Mouse (Mus musculus) monocyte, adult 5-6 weeks (primary cell): ENCODE results near the gene Zfp180. TPM values are rescaled to one million over a fixed set of nuclear protein-coding genes. Genes with fewer than 3 reads are reported as not detected.
A peak's percentile ranks its signal among the peaks of the same experiment; 100 is the strongest.
"Not testable (repeated sequence)": the region's sequence is repeated elsewhere in the genome, so short reads cannot be mapped to it uniquely, and the experiment has no call there.

Source experiments
- ATAC-seq: fragments of 153-309, 156-312 bp; replicated peaks from 2 replicates; pipeline ENCODE4 v1.8.0; 2017; ENCODE audit warnings: mild to moderate bottlenecking; ENCODE audit not compliant: low TSS enrichment, insufficient number of reproducible peaks, severe bottlenecking, poor library complexity, low FRiP score
- total RNA-seq: library from RNA; stranded (forward); fragments of 200-1000, 200-491, 200-594 nt; gene quantifications from 3 replicates; pipeline ENCODE4 v1.2.3, GENCODE M21; 2017

Gene Zfp180
- 15.0 to 29.2 TPM (median 15.3 TPM) in 3 replicates for total RNA-seq

DNA sequence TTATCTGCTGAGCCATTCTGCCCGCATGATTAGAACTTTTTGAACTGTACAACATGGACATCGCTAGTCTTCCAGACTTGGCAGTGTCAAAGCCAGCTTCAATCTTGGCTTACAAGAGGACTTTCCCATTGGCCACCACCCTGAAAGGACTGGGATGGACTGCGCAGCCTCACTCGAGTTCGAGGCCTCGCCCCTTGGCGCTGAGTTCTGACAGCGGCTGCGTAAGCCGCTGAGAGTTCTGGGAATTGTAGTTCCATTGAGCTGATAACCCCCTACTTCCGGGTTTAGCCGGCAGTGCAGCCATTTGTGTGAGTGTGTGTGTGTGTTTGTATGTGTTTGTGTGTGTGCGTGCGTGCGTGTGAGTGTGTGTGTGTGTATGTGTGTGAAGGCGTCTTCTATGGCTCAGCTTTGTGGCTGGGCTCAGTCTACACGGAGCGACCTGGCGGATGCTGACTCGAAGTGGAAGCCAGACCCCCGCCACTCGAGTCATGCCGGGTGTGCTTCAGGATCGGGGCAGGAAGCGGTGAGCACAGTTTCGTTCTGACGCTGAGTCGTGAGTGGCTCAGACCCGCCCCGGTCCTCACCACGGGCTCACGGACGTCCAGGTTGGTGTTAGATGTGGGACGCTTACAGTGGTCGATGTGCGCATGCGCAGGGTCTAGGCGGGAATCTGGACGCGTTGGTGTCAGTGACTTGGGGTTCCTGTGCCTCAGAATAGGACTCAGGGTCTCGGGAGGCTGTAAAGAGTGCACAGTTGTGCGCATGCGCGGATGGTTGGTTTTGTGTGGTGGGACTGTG lies at the start of gene Zfp180:
Gene Zfp180, plus strand, starts transcription at position 291 of the 798 bp plus-strand sequence.
- peak; percentile 91 for ATAC-seq

DNA sequence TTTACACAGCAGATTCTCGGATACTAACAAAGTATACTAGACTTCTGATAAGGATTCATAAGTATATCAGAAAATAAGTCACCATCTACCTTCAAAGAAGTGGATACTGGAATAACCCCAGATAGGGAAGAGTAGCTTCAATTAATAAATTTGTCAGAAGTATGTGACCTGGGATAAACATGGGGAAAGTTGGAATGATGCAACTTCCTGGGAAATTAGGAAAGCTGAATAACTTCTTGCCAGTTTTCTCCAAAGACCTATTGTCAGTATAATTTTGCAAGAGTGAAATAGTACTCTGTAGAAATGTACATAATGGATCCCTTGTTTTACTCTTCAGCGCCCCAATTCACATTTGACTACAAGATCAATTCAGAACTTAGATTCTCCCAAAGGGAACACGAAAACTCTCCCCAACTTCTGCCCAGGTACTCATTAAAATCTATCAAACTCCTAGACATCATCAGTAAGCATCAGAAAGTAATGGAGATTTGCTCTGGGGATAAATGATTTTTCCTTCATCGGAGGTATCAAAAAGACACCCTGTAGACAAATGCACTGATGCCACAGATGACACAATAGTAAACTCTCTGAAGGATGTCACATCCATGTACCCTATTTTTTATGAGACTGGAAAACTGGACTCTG lies 28.9 kb upstream of the Zfp180 start, which contains the start of gene Vmn1r183:
Gene Vmn1r183, plus strand, starts transcription at position 595 of the 645 bp plus-strand sequence.
- no peak for ATAC-seq

DNA sequence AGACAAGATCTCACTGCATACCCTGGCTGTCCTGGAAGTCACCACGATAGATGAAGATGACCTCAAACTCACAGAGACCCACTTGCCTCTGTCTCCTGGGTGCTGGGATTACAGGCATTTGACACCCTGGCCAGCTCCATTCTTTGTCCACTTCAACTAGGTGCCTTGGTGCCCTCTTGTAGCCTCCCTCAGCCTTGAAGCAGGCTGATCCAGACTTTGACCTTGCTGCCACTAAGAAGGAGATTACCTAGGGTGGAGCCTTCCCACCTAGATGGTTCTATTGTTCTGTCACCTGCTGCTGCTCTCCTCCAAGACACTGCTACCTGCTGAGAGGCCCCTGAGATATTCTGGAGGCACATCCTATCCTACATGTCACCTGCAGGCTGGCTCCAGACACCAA lies 7.3 kb upstream of the Zfp180 start:
- not testable (repeated sequence) for ATAC-seq

DNA sequence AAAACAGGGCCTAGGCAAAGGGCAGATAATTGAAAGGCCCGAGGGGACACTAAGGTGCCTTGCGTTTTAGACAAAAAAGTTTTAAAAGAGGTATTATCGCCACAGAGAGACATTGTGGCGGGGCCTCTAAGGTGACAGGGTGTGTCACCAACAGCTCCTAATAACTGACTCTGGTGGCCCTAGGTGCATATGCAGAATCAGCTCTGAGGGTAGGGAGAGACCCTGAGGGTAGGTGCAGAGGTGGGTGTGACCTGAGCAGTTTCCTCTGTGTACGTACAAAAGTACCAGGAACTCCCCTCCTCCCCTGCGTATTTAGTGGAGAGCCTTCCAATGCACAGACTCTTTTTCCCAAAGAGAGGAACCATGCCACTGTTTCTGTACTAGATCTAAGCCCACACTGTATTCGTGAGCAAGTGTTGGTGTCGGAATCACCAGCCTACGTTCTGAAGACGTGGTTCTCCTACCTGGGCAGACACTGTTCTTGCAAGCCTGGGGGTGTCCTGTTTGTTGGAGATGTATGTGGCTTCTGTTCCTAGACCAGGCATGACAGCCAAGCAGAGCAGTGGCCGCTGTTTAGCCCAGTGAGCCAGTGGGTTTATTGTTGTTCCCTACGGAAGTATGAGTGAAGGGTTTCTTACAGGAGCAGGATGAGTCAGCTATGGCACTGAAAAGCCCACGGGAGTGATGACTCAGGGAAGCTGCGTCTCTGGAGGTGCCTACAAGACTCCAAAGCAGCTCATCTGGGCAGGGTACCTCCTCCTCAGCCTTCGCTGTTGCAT lies 922 bp downstream of the Zfp180 start:
- ATAC-seq: no peak

DNA sequence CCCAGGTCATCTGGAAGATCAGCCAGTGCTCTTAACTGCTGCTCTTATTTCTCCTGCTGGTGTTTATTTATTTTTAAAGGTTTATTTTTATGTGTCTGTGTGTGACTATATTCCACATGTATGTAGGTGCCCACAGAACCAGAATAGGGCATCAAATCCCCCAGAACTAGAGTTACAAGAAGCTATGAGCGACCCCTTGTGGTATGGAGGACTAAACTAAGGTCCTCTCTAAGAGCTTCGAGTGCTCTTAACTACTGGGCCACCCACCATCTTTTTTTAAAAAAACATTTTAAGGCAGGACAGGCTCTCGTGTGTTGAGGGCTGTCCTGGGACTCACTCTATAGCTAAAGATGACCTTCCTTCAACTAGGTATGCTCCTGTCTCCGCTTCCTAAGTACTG lies 5.1 kb downstream of the Zfp180 start:
- no peak for ATAC-seq

DNA sequence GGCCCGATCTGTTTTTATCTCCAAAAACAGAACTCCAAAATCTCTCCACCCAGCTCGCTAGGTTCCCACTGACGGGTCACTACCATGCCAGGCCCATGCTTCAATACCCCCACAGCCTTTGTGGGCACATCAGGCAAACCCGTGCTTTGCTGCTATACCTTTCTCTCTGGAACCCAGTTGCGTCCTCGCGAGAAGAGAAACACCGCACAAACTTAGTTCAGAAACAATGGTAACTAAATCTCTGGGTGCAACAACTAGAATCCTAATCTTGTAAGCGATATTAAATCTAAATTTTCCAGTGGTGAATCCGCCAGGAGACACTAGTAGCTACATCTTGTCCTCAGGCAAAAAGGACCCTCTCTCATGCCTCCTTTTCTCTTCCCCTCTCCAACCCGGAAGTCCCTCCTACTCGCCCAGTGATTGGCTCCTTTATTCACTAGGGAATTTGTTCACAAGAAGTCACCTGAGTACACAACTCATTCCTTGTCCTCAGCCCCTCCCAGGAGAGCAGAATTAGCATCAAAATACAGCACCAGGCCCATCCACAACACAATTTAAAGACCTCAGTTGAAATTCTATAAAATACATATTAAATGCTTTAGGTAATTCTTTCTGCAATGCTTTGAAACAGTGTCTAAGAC lies 5.9 kb downstream of the Zfp180 start:
- no peak for ATAC-seq

DNA sequence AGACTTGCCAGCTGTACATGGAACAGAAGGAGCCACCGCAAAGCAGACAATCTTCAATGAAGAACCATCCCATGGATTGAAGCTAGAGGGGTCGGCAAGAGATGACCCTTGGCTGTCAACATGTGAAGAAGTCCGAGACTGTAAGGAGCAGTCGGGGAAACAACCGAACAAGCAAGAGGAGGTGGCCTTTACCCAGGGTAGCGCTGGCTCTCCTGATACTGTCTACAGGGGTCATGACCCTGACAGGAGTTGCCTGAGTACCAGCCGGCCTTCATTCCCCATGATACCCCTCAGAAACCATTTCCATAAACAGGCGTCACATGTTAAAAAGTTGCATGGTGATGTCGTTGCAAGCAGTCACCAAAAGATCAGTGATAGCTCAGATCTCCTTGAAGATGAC lies 22.7 kb downstream of the Zfp180 start:
- ATAC-seq: no peak

DNA sequence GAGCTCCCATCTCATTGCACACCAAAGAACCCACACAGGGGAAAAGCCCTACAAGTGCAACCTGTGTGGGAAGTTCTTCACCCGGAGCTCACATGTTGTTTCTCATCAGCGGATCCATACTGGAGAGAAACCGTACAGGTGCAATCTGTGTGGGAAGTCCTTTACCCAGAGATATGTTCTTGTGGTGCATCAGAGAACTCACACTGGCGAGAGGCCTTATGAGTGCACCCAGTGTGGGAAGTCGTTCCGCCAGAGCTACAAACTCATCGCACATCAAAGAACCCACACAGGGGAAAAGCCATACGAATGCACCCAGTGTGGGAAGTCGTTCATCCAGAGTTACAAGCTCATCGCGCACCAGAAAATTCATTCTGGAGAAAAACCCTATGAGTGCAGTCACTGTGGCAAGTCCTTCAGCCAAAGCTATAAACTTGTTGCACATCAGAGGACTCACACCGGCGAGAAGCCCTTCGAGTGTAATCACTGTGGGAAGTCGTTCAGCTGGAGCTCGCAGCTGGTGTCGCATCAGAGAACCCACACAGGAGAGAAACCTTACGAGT lies 23.5 kb downstream of the Zfp180 start:
- no peak for ATAC-seq

DNA sequence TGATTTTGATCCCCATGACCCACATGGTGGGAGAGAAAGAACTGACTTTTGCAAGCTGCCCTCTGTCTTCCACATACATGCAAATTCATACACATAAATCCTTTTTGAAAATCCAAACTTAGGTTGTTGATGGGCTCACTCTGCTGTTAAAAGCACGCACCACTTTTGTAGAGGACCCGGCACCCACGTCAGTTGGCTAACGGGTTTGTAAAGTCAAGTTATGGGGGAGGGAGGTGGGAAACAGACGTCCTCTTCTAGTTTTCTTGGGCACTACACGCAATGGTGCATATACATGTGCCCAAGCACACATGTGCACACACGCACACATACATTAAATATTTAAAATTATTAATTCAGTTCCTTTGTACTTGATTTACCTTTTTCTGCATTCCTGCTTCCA lies 29.1 kb downstream of the Zfp180 start:
- no peak for ATAC-seq

DNA sequence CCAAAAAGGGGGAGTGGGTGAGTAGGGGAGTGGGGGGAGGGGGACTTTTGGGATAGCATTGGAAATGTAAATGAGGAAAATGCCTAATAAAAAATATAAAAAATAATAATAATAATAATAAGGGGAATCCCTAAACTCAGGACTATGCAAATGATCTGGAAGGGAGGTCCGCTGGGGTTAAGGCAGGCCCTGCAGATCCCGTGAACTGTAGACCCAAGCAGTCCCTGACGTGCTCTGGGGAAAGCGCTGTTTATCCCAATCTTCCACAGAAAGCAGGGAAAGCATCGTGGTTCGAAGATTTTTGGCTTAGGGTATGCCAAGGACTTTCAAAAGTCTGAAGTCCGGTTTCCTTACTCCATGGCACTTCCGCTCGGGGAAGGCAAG lies 30.0 kb downstream of the Zfp180 start:
- no peak for ATAC-seq

DNA sequence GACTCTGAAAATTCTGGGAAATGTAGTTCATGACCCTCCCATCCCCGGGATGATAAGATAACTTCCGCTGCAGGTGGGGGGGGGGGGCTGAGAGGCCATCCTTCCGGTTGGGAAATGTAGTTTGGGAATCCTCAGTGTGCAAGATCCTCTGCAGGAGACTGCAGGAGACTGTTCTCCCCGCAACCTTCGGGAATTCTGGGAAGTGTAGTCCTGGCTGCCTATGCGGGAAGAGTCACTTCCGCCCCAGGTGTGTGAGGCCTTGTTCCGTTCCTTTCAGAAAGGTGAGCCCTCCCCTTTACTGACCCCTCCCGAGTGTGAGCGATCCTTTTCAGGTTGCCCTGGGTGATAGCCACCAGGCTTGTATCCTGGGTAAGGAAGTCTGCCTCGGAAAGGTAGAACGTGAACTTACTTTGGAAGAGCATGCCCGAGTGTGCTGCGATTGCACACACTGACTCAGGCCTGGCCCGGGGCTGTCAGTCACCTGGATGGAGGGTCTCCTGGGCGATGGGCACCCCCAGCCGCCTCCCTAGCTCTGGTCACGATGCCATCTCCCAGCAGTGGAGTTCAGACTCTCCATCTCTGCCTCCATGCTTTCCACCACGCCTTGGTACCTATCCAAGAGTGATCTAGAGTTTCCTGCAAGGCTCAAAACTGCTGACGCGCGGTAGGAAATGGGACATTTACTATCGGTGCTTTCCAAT lies 30.6 kb downstream of the Zfp180 start, which contains the start of gene Zfp112:
Gene Zfp112, plus strand, starts transcription at position 159 of the 701 bp plus-strand sequence.
- no peak for ATAC-seq

DNA sequence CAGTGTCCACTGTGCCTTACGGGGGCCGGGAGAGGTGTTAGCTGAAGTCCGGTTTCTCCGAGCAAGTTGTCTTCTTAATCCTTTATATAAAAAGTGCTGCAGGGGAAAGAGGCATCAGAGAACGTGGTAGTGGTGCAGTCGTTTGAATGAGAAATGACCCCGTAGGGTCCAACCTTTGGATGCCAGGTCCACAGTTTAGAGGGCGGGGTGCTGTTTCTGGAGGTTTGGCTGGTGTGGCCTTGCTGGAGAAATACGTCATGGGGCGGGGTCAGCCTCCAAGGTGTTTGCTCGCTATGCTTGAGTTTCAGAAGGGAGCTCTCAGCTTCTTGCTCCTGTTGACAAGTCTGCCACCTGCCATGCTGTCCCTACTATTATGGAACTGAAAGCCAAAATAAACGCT lies 31.3 kb downstream of the Zfp180 start:
- ATAC-seq: no peak

DNA sequence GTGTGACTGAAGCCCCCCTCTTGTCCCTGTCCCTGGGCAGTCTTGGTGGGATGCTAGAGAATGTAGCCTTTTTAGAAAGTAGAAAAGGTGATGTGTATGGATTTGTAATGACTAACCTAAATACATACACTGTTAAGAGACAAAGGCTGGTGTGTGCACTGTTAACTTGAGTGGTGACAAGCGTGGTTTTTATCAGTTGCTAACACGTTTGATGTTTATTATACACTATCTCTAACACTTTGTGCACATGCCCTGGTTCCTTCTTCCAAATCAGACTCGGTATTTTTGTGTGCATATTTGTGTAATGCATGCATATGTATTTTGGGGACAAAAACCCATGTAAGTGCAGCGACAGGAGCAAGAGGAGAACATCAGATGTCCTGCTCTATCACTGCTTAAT lies 34.9 kb downstream of the Zfp180 start:
- ATAC-seq: no peak

DNA sequence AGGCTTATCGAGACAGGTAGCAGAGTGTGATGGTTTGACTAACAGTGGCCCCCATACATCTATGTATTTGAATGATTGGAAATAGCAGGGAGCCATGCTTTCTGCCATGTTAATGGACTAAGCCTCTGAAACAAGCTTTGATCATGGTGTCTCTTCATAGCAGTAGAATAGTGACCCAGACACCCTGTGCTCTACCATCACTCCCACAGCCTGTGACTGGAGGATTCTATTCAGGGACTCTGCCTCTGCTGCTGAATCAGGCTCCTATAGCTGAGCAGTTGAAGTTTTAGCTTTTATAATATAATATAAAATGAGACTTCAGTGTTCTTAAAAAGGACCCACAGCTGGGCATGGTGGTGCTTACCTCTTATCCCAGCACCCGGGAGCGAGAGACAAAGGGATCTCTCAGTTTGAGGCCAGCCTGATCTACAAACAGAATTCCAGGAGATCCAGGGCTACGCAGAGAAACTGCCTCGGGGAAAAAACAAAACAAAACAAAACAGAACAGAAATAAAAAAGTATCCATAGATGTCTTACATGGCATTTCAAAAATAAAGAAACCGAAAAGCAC lies 51.8 kb downstream of the Zfp180 start:
- no peak for ATAC-seq

DNA sequence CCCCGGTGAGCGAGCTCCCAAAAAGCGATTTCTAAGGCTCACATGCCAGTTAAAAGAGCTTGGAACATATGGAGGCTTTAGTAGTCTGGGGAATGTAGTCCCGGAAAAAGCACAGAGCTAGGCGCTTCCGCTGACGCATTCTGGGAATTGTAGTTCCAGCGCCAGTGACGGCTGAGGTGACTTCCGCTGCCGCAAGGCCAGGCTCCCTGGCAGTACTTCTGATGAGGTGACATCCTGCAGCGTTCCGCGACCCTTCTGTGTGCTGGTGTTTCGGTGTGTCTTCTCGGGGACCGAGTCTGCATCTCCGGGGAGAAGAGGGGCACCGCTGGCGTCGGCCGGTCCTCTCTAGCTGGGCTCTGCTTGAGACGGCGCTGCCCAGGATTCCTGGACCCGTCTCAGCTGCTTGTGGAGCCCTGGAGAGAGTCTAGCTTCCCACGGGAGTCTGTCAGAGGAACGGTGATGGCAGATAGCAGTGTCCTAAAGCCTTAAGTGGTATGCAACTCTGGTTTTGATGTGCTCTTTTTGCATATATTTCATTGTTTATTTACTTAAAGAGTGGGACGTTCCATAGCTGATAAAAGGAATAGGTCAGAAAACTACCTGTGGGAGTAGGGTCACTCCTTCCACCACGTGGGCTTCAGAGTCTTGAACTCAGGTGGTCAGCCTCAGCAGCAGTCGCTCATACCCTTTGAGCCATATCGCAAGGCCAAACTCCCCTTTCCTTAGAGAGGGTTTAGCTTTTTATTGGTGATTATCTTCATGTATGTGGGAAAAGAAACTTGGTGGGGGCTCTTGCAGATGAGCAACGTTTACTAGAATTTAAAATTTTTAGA lies 52.5 kb downstream of the Zfp180 start, which contains the start of gene Zfp235:
Gene Zfp235, plus strand, starts transcription at position 174 of the 833 bp plus-strand sequence.
- ATAC-seq: peak; percentile 98

DNA sequence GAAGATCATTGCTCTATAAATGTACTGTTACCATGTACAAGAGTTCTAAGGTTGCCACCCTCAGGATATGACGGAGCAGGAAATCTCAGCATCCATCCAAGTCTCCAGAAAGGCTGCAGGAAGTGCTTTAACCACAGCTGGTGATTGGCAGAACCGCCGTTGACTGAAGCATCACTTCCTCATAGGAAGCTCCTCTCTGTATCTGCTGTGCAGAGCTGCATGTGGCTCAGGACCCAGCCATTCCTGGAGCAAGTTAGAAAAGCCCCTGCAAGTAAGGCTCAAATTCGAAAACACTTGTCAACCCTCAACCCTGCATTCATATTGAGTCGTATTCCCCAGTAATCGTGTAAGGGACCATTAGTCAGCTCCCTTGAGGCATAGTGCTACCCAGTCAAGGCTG lies 60.8 kb downstream of the Zfp180 start:
- ATAC-seq: no peak

DNA sequence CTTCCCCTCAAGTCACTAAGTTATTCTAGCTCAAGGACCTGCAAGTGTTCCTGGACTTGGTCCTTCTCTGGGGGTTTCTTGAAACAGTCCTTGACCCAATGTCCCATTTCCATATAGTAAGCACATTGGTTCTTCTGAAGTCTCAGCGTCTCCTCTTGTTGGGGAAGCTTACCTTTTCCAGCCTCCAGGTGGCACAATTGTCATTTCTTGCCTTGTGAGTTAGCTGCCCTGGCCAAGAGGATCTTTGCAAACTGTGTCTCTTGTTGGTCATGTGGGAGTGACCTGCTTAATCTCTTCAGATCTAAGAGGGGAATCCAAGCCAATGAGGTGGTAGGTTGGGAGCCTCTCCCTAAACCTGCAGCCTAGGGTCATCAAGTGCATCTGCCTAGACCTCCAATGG lies 71.5 kb downstream of the Zfp180 start:
- ATAC-seq: no peak
